Mouse (Mus musculus) heart, adult 2 months (tissue): ENCODE data around the gene Tprn.

Experiments used
- CTCF ChIP-seq: fragments of 200-600 bp; IDR thresholded peaks from 2 replicates; pipeline ENCODE4 v1.8.1; 2022; ENCODE audit warnings: antibody characterized with exemption, mild to moderate bottlenecking, moderate library complexity
- EP300 ChIP-seq: fragments of 200-500 bp; IDR thresholded peaks from 2 replicates; pipeline ENCODE4 v1.6.1; 2011; ENCODE audit warnings: low read depth, low read length, control low read depth; ENCODE audit not compliant: insufficient read depth
- POLR2A ChIP-seq: fragments of 200-500 bp; IDR thresholded peaks from 2 replicates; pipeline ENCODE4 v1.6.1; 2011; ENCODE audit warnings: mild to moderate bottlenecking, low read depth, low read length, control low read depth; ENCODE audit not compliant: insufficient read depth

DNA sequence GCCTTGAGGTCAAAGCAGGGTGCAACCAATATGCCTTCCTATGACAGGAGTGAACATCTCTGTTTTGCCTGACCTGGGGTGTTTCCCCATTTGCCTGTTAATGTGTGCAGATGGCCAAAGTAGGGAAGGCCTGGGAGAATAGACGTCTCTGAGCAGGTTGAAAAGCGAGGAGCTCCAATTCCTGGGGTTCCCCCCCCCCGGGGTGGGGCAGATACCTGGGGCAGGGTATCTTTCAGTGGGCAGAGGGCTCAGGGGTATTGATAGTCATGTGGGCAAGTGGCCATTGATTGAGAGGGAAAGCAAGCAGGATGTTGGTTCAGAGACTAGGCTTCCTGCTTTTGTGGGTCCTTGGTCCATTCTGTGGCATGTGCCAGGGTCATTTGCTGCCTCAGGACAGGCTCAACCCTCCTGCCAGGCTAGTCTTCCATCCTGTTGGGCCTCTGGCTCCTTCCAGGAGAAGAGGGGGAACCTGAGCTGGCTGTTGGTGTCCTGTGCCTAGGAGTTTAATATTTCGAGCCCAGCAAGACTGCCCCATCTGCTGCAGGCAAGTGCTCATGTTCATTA is 5.4 kb downstream of the Tprn start:
- TF ChIP-seq POLR2A (no peak), CTCF (no peak), EP300 (no peak)
